Mouse (Mus musculus) heart, postnatal 0 days (tissue): ENCODE measurements around the gene Urgcp. TPM values are rescaled to one million over a fixed set of nuclear protein-coding genes. Genes with fewer than 3 reads are reported as not detected.

Experiments
- ATAC-seq: fragments of 200-750 bp; cut with Nextera tagmentation; 2 replicates; pipeline ENCODE4 v1.8.0; 2017; ENCODE audit warnings: low read depth, moderate number of reproducible peaks, moderate library complexity; ENCODE audit not compliant: insufficient read depth
- DNase-seq: peaks from one replicate; pipeline ENCODE4 v3.0.0-alpha.2; 2016; ENCODE audit warnings: low spot score
- H3K27ac ChIP-seq: fragments of 300-500 bp; sonication (generic); 2 replicates; pipeline ENCODE4 v1.5.1; 2014; ENCODE audit warnings: low read depth, mild to moderate bottlenecking
- H3K27me3 ChIP-seq: fragments of 300-500 bp; sonication (generic); 2 replicates; pipeline ENCODE4 v1.6.1; 2014; ENCODE audit warnings: low read length, mixed read lengths; ENCODE audit not compliant: control insufficient read depth, insufficient read depth
- H3K36me3 ChIP-seq: fragments of 300-500 bp; sonication (generic); replicated peaks from 2 replicates; pipeline ENCODE4 v1.6.1; 2014; ENCODE audit warnings: low read length, mixed read lengths; ENCODE audit not compliant: control insufficient read depth, insufficient read depth
- H3K4me1 ChIP-seq: fragments of 300-500 bp; sonication (generic); 2 replicates; pipeline ENCODE4 v1.6.1; 2014; ENCODE audit warnings: antibody characterized with exemption; ENCODE audit not compliant: control insufficient read depth, insufficient read depth
- H3K4me2 ChIP-seq: fragments of 300-500 bp; sonication (generic); 2 replicates; pipeline ENCODE4 v1.6.1; 2014; ENCODE audit warnings: low read depth, mild to moderate bottlenecking, low read length, moderate library complexity
- H3K4me3 ChIP-seq: fragments of 300-500 bp; sonication (generic); 2 replicates; pipeline ENCODE4 v1.5.1; 2014; ENCODE audit warnings: low read depth, low read length
- H3K9ac ChIP-seq: fragments of 300-500 bp; sonication (generic); replicated peaks from 2 replicates; pipeline ENCODE4 v1.6.1; 2014; ENCODE audit warnings: low read depth, low read length, mixed read lengths
- H3K9me3 ChIP-seq: fragments of 300-500 bp; sonication (generic); replicated peaks from 2 replicates; pipeline ENCODE4 v1.6.1; 2016; ENCODE audit warnings: low read length; ENCODE audit not compliant: control insufficient read depth
- CTCF ChIP-seq: IDR thresholded peaks from 2 replicates; pipeline ENCODE4 v1.5.1; 2016; ENCODE audit warnings: antibody characterized with exemption, control low read depth, low read depth
- EP300 ChIP-seq: IDR thresholded peaks from 2 replicates; pipeline ENCODE4 v1.6.1; 2016; ENCODE audit warnings: antibody characterized with exemption, low read depth
- WGBS: fragments of 180-500 bp; shearing (Covaris S2); extraction: QIAGEN DNeasy Blood & Tissue Kit; methylation state at CpG from one replicate; pipeline ENCODE4 v1.1.7; 2014; 5-methylcytosine and 5-hydroxymethylcytosine counted together
- polyA plus RNA-seq: library from polyadenylated mRNA; unstranded; fragments of >200 nt; fragmentation: Nextera tagmentation; extraction: Ambion mirVana; gene quantifications from 2 replicates; pipeline ENCODE4 v1.2.1, GENCODE M21; 2015
- total RNA-seq: library from RNA; depleted of rRNA; stranded (reverse); fragments of >200 nt; gene quantifications from 2 replicates; pipeline ENCODE4 v1.2.3, GENCODE M21; 2014; ENCODE audit warnings: low replicate concordance

Gene Urgcp
- total and polyA plus RNA-seq, 2 experiments from 2014 or later: 38.0 to 71.3 TPM

- TF ChIP-seq CTCF: no peak
- Histone ChIP-seq H3K4me3 (no peak overlapping the region), H3K36me3 (0 out of 2 replicates have a peak, but pooled peaks cover 15% of the 10 kb centered on the region), H3K27ac (no peak overlapping the region), H3K9ac (no peak overlapping the region), H3K9me3 (peaks cover 13% of the 10 kb centered on the region; the same call in 1 of the 2 replicates), H3K4me2 (no peak overlapping the region), H3K4me1 (no peaks in the 10 kb centered on the region), H3K27me3 (no peaks in the 10 kb centered on the region)
- ATAC-seq (no peak), DNase-seq (no peak)
- WGBS: 86% methylated on average over 2 of the region's 2 CpGs
Observed at GRCm38 (mm10) chr11:5753755-5754154, 8.4 kb downstream of the Urgcp start.

- no peak for ATAC-seq
- DNase-seq: no peak
- Histone ChIP-seq H3K9me3 (no peaks in the 10 kb centered on the region; the same call in 1 of the 2 replicates), H3K27me3 (no peaks in the 10 kb centered on the region), H3K4me1 (no peaks in the 10 kb centered on the region), H3K4me3 (no peak overlapping the region), H3K9ac (no peak overlapping the region), H3K27ac (no peak overlapping the region), H3K36me3 (no peaks in the 10 kb centered on the region), H3K4me2 (no peak overlapping the region)
- 72% methylated on average over 2 of the region's 2 CpGs for WGBS
- no peak for TF ChIP-seq CTCF
- no peak for TF ChIP-seq EP300
Observed at GRCm38 (mm10) chr11:5744951-5745350, 17.2 kb downstream of the Urgcp start.

- Histone ChIP-seq H3K4me1 (peaks cover 20% of the 10 kb centered on the region), H3K4me3 (no peak overlapping the region), H3K9me3 (no peaks in the 10 kb centered on the region; the same call in 1 of the 2 replicates), H3K4me2 (no peak overlapping the region), H3K27me3 (no peaks in the 10 kb centered on the region), H3K9ac (no peak overlapping the region), H3K36me3 (no peaks in the 10 kb centered on the region), H3K27ac (no peak overlapping the region)
- 73% methylated on average over 7 of the region's 7 CpGs for WGBS
- peak; percentile 47 for TF ChIP-seq CTCF
- no peak for TF ChIP-seq EP300
- no peak for DNase-seq
- no peak for ATAC-seq
Observed at GRCm38 (mm10) chr11:5742106-5742505, 20.1 kb downstream of the Urgcp start.

GRCm38 (mm10) chr11:5740965-5741627 is 21.1 kb downstream of the Urgcp start:
- Histone ChIP-seq H3K4me1 (peaks cover 25% of the 10 kb centered on the region), H3K27ac (peak overlapping the region; percentile 100), H3K9me3 (no peaks in the 10 kb centered on the region), H3K4me3 (peak overlapping the region; percentile 97), H3K27me3 (no peaks in the 10 kb centered on the region), H3K36me3 (no peaks in the 10 kb centered on the region), H3K9ac (peak overlapping the region; percentile 100), H3K4me2 (peak overlapping the region; percentile 81)
- DNase-seq (peak; percentile 70), ATAC-seq (peak; percentile 96)
- TF ChIP-seq CTCF (no peak), EP300 (no peak)
- under 1% methylated on average over 47 of the region's 50 CpGs for WGBS

GRCm38 (mm10) chr11:5740599-5740964 is 21.6 kb downstream of the Urgcp start:
- H3K9ac ChIP-seq: peak overlapping the region; percentile 100
- no peaks in the 10 kb centered on the region for H3K36me3 ChIP-seq
- no peaks in the 10 kb centered on the region for H3K9me3 ChIP-seq
- ATAC-seq: peak; percentile 72
- WGBS: under 1% methylated on average over 25 of the region's 26 CpGs
- H3K27me3 ChIP-seq: no peaks in the 10 kb centered on the region
- peak overlapping the region; percentile 81 for H3K4me2 ChIP-seq
- H3K4me1 ChIP-seq: peaks cover 25% of the 10 kb centered on the region
- peak overlapping the region; percentile 97 for H3K4me3 ChIP-seq
- TF ChIP-seq CTCF (no peak), EP300 (no peak)
- peak overlapping the region; percentile 100 for H3K27ac ChIP-seq
- DNase-seq: no peak

- ATAC-seq (no peak), DNase-seq (peak; percentile 46)
- TF ChIP-seq EP300 (no peak), CTCF (no peak)
- H3K4me3 ChIP-seq: peak overlapping the region; percentile 97
- H3K27me3 ChIP-seq: no peaks in the 10 kb centered on the region
- 34% methylated on average over 3 of the region's 3 CpGs for WGBS
- peak overlapping the region; percentile 100 for H3K9ac ChIP-seq
- peak overlapping the region; percentile 81 for H3K4me2 ChIP-seq
- peak overlapping the region; percentile 100 for H3K27ac ChIP-seq
- peaks cover 28% of the 10 kb centered on the region for H3K4me1 ChIP-seq
- no peaks in the 10 kb centered on the region for H3K9me3 ChIP-seq
- 0 out of 2 replicates have a peak, but pooled peaks cover 3% of the 10 kb centered on the region for H3K36me3 ChIP-seq
Observed at GRCm38 (mm10) chr11:5739846-5740245, 22.3 kb downstream of the Urgcp start.
